Mouse (Mus musculus): ENCODE measurements around the gene Vps11. TPM values are rescaled to one million over a fixed set of nuclear protein-coding genes. Genes with fewer than 3 reads are reported as not detected.
A peak's percentile ranks its signal among the peaks of the same experiment; 100 is the strongest.
"Not testable (repeated sequence)": the region's sequence is repeated elsewhere in the genome, so short reads cannot be mapped to it uniquely, and the experiment has no call there.

Gene Vps11
- polyA plus RNA-seq, 1 experiment from 2014 or later, result 17.3 TPM

- Histone ChIP-seq H3K4me2 (no peak overlapping the region), H3K36me3 (no peaks in the 10 kb centered on the region), H3K27me3 (no peaks in the 10 kb centered on the region), H3K27ac (no peak overlapping the region), H3K4me3 (no peak overlapping the region), H3K9ac (no peak overlapping the region), H3K4me1 (replicated peaks) (peaks cover 2% of the 10 kb centered on the region; the same call in 1 of the 2 replicates), H3K9me3 (replicated peaks) (no peaks in the 10 kb centered on the region)
- ATAC-seq (replicated peaks; ENCODE audit: insufficient number of reproducible peaks, insufficient read depth, low FRiP score, low read depth), result no peak
Measured at GRCm38 (mm10) chr9:44373386-44373785, 11.9 kb upstream of the Vps11 start.

GRCm38 (mm10) chr9:44364480-44364879, 3.0 kb upstream of the Vps11 start:
- no peak for ATAC-seq (replicated peaks; ENCODE audit: insufficient number of reproducible peaks, insufficient read depth, low FRiP score, low read depth)
- WGBS, result 65% methylated on average over 3 of the region's 3 CpGs
- H3K9ac ChIP-seq, result no peak overlapping the region
- H3K36me3 ChIP-seq, result peaks cover 3% of the 10 kb centered on the region; the same call in 1 of the 2 replicates
- H3K27ac ChIP-seq, result no peak overlapping the region
- peaks cover 7% of the 10 kb centered on the region for H3K4me1 ChIP-seq (replicated peaks)
- H3K4me2 ChIP-seq, result no peak overlapping the region
- H3K9me3 ChIP-seq (replicated peaks), result no peaks in the 10 kb centered on the region
- no peak overlapping the region for H3K4me3 ChIP-seq
- no peaks in the 10 kb centered on the region for H3K27me3 ChIP-seq

GRCm38 (mm10) chr9:44361931-44362330, 461 bp upstream of the Vps11 start:
- Histone ChIP-seq H3K4me2 (peak overlapping the region; percentile 74), H3K27ac (peak overlapping the region; percentile 83), H3K4me3 (peak overlapping the region; percentile 73), H3K36me3 (peaks cover 23% of the 10 kb centered on the region), H3K9ac (peak overlapping the region; percentile 72)
- not testable (repeated sequence) for H3K4me1 ChIP-seq (replicated peaks); H3K9me3 ChIP-seq (replicated peaks); H3K27me3 ChIP-seq; ATAC-seq (replicated peaks; ENCODE audit: insufficient number of reproducible peaks, insufficient read depth, low FRiP score, low read depth)
- 36% methylated on average over 4 of the region's 4 CpGs for WGBS

GRCm38 (mm10) chr9:44357207-44357606, 4.3 kb downstream of the Vps11 start:
- ATAC-seq (replicated peaks; ENCODE audit: insufficient number of reproducible peaks, insufficient read depth, low FRiP score, low read depth), result no peak
- no peaks in the 10 kb centered on the region for H3K9me3 ChIP-seq (replicated peaks)
- H3K27ac ChIP-seq, result no peak overlapping the region
- peaks cover 7% of the 10 kb centered on the region for H3K4me1 ChIP-seq (replicated peaks)
- no peak overlapping the region for H3K4me2 ChIP-seq
- H3K27me3 ChIP-seq, result no peaks in the 10 kb centered on the region
- H3K36me3 ChIP-seq, result peaks cover 68% of the 10 kb centered on the region
- no peak overlapping the region for H3K4me3 ChIP-seq
- WGBS, result 72% methylated on average over 4 of the region's 4 CpGs
- H3K9ac ChIP-seq, result no peak overlapping the region

- 91% methylated on average over 6 of the region's 6 CpGs for WGBS
- H3K27ac ChIP-seq, result no peak overlapping the region
- no peak overlapping the region for H3K9ac ChIP-seq
- H3K36me3 ChIP-seq, result peaks cover 90% of the 10 kb centered on the region
- H3K4me1 ChIP-seq (replicated peaks), result no peaks in the 10 kb centered on the region
- H3K27me3 ChIP-seq, result no peaks in the 10 kb centered on the region
- no peak overlapping the region for H3K4me3 ChIP-seq
- ATAC-seq (replicated peaks; ENCODE audit: insufficient number of reproducible peaks, insufficient read depth, low FRiP score, low read depth), result no peak
- no peak overlapping the region for H3K4me2 ChIP-seq
- no peaks in the 10 kb centered on the region for H3K9me3 ChIP-seq (replicated peaks)
Measured at GRCm38 (mm10) chr9:44353142-44353541, 8.3 kb downstream of the Vps11 start.

- H3K4me3 ChIP-seq, result no peak overlapping the region
- ATAC-seq (replicated peaks; ENCODE audit: insufficient number of reproducible peaks, insufficient read depth, low FRiP score, low read depth), result no peak
- H3K9ac ChIP-seq, result no peak overlapping the region
- H3K4me1 ChIP-seq (replicated peaks), result no peaks in the 10 kb centered on the region
- H3K27me3 ChIP-seq, result no peaks in the 10 kb centered on the region
- no peak overlapping the region for H3K27ac ChIP-seq
- no peaks in the 10 kb centered on the region for H3K9me3 ChIP-seq (replicated peaks)
- H3K36me3 ChIP-seq, result peaks cover 91% of the 10 kb centered on the region
- WGBS, result 89% methylated on average over 10 of the region's 10 CpGs
- no peak overlapping the region for H3K4me2 ChIP-seq
Measured at GRCm38 (mm10) chr9:44352337-44352736, 9.1 kb downstream of the Vps11 start.

- Histone ChIP-seq H3K9me3 (replicated peaks) (no peaks in the 10 kb centered on the region), H3K4me1 (replicated peaks) (no peaks in the 10 kb centered on the region), H3K36me3 (peaks cover 86% of the 10 kb centered on the region), H3K27me3 (no peaks in the 10 kb centered on the region), H3K9ac (no peak overlapping the region), H3K4me2 (no peak overlapping the region), H3K27ac (no peak overlapping the region), H3K4me3 (no peak overlapping the region)
- no peak for ATAC-seq (replicated peaks; ENCODE audit: insufficient number of reproducible peaks, insufficient read depth, low FRiP score, low read depth)
- 91% methylated on average over 4 of the region's 4 CpGs for WGBS
Measured at GRCm38 (mm10) chr9:44351396-44351795, 10.1 kb downstream of the Vps11 start.

- ATAC-seq (replicated peaks; ENCODE audit: insufficient number of reproducible peaks, insufficient read depth, low FRiP score, low read depth), result no peak
- Histone ChIP-seq H3K4me2 (no peak overlapping the region), H3K9me3 (replicated peaks) (no peaks in the 10 kb centered on the region), H3K27me3 (no peaks in the 10 kb centered on the region), H3K4me1 (replicated peaks) (peaks cover 3% of the 10 kb centered on the region), H3K9ac (no peak overlapping the region), H3K4me3 (no peak overlapping the region), H3K27ac (no peak overlapping the region), H3K36me3 (peaks cover 58% of the 10 kb centered on the region)
- 95% methylated on average over 4 of the region's 4 CpGs for WGBS
Measured at GRCm38 (mm10) chr9:44348546-44348945, 12.9 kb downstream of the Vps11 start.

GRCm38 (mm10) chr9:44347621-44348020, 13.8 kb downstream of the Vps11 start:
- Histone ChIP-seq H3K4me1 (replicated peaks) (peaks cover 11% of the 10 kb centered on the region), H3K4me2 (no peak overlapping the region), H3K36me3 (peaks cover 50% of the 10 kb centered on the region), H3K9ac (no peak overlapping the region), H3K4me3 (no peak overlapping the region), H3K9me3 (replicated peaks) (no peaks in the 10 kb centered on the region), H3K27ac (no peak overlapping the region), H3K27me3 (no peaks in the 10 kb centered on the region)
- WGBS, result 83% methylated on average over 4 of the region's 4 CpGs
- no peak for ATAC-seq (replicated peaks; ENCODE audit: insufficient number of reproducible peaks, insufficient read depth, low FRiP score, low read depth)

- no peak for ATAC-seq (replicated peaks; ENCODE audit: insufficient number of reproducible peaks, insufficient read depth, low FRiP score, low read depth)
- 92% methylated on average over 9 of the region's 9 CpGs for WGBS
- peaks cover 45% of the 10 kb centered on the region for H3K36me3 ChIP-seq
Measured at GRCm38 (mm10) chr9:44347166-44347565, 14.3 kb downstream of the Vps11 start.

GRCm38 (mm10) chr9:44345570-44346433, 15.7 kb downstream of the Vps11 start:
- Histone ChIP-seq H3K9me3 (replicated peaks) (no peaks in the 10 kb centered on the region), H3K36me3 (peaks cover 38% of the 10 kb centered on the region), H3K27me3 (no peaks in the 10 kb centered on the region), H3K9ac (no peak overlapping the region), H3K27ac (no peak overlapping the region), H3K4me3 (no peak overlapping the region), H3K4me1 (replicated peaks) (peaks cover 21% of the 10 kb centered on the region), H3K4me2 (no peak overlapping the region)
- WGBS, result 84% methylated on average over 6 of the region's 6 CpGs
- ATAC-seq (replicated peaks; ENCODE audit: insufficient number of reproducible peaks, insufficient read depth, low FRiP score, low read depth), result no peak

More at GRCm38 (mm10) chr9:44347166-44347565, 14.3 kb downstream of the Vps11 start:
- Histone ChIP-seq H3K27me3 (no peaks in the 10 kb centered on the region), H3K27ac (no peak overlapping the region), H3K4me2 (no peak overlapping the region), H3K4me1 (replicated peaks) (peaks cover 16% of the 10 kb centered on the region), H3K4me3 (no peak overlapping the region), H3K9me3 (replicated peaks) (no peaks in the 10 kb centered on the region), H3K9ac (no peak overlapping the region)
